Mouse (Mus musculus): ENCODE results near the gene Gm20388.

Gene Gm20388

GRCm38 (mm10) chr8:120948050-120948595 is 1037.5 kb downstream of the Gm20388 start:
- no peak for DNase-seq (ENCODE audit: low spot score in 2 of 2)

GRCm38 (mm10) chr8:120948620-120949491 is 1038.2 kb downstream of the Gm20388 start:
- DNase-seq (ENCODE audit: low spot score in 2 of 2), result no peak

- DNase-seq (ENCODE audit: low spot score in 2 of 2), result no peak
Measured at GRCm38 (mm10) chr8:120950674-120951218, 1040.1 kb downstream of the Gm20388 start.

GRCm38 (mm10) chr8:120959470-120959891 is 1048.8 kb downstream of the Gm20388 start:
- no peak for DNase-seq (ENCODE audit: low spot score in 2 of 2)

GRCm38 (mm10) chr8:120962606-120963380 is 1052.2 kb downstream of the Gm20388 start:
- no peak for DNase-seq (ENCODE audit: low spot score in 2 of 2)

GRCm38 (mm10) chr8:120966557-120966956 is 1055.9 kb downstream of the Gm20388 start:
- DNase-seq (ENCODE audit: low spot score in 2 of 2), result no peak

- DNase-seq (ENCODE audit: low spot score in 2 of 2), result no peak
Measured at GRCm38 (mm10) chr8:120968308-120968707, 1057.7 kb downstream of the Gm20388 start.

GRCm38 (mm10) chr8:120970346-120970745 is 1059.7 kb downstream of the Gm20388 start:
- no peak for DNase-seq (ENCODE audit: low spot score in 2 of 2)

GRCm38 (mm10) chr8:120971691-120972469 is 1061.2 kb downstream of the Gm20388 start:
- DNase-seq (ENCODE audit: low spot score in 2 of 2), result no peak

- no peak for DNase-seq (ENCODE audit: low spot score in 2 of 2)
Measured at GRCm38 (mm10) chr8:120973046-120973445, 1062.4 kb downstream of the Gm20388 start.

- DNase-seq (ENCODE audit: low spot score in 2 of 2), result no peak
Measured at GRCm38 (mm10) chr8:120977131-120977530, 1066.5 kb downstream of the Gm20388 start.

GRCm38 (mm10) chr8:120979210-120979609 is 1068.6 kb downstream of the Gm20388 start:
- DNase-seq (ENCODE audit: low spot score in 2 of 2), result no peak

- no peak for DNase-seq (ENCODE audit: low spot score in 2 of 2)
Measured at GRCm38 (mm10) chr8:120980948-120981347, 1070.3 kb downstream of the Gm20388 start.

GRCm38 (mm10) chr8:120984888-120985287 is 1074.2 kb downstream of the Gm20388 start:
- no peak for DNase-seq (ENCODE audit: low spot score in 2 of 2)

GRCm38 (mm10) chr8:120986022-120986421 is 1075.4 kb downstream of the Gm20388 start:
- no peak for DNase-seq (ENCODE audit: low spot score in 2 of 2)

- no peak for DNase-seq (ENCODE audit: low spot score in 2 of 2)
Measured at GRCm38 (mm10) chr8:120993738-120994137, 1083.1 kb downstream of the Gm20388 start.

GRCm38 (mm10) chr8:120995424-120995823 is 1084.8 kb downstream of the Gm20388 start:
- DNase-seq (ENCODE audit: low spot score in 2 of 2), result no peak

GRCm38 (mm10) chr8:120996905-120997581 is 1086.4 kb downstream of the Gm20388 start:
- no peak for DNase-seq (ENCODE audit: low spot score in 2 of 2)

GRCm38 (mm10) chr8:120997926-120998325 is 1087.3 kb downstream of the Gm20388 start:
- no peak for DNase-seq (ENCODE audit: low spot score in 2 of 2)

GRCm38 (mm10) chr8:120998966-120999365 is 1088.3 kb downstream of the Gm20388 start:
- no peak for DNase-seq (ENCODE audit: low spot score in 2 of 2)

- DNase-seq (ENCODE audit: low spot score in 2 of 2), result no peak
Measured at GRCm38 (mm10) chr8:121001951-121002350, 1091.3 kb downstream of the Gm20388 start.

Data from right cerebral cortex, postnatal 36 days (tissue).